Mouse (Mus musculus): ENCODE data around the gene Mrpl33. TPM values are rescaled to one million over a fixed set of nuclear protein-coding genes. Genes with fewer than 3 reads are reported as not detected.

The Mrpl33 gene
- total and polyA plus RNA-seq, 3 experiments, result 5.0 to 172 (median 102) TPM

- no peak for TF ChIP-seq CTCF (IDR thresholded peaks at IDR 0.05; ENCODE audit: low read depth, low read length)
- no peak for TF ChIP-seq POLR2AphosphoS5 (IDR thresholded peaks at IDR 0.05; ENCODE audit: insufficient replicate concordance, low read depth, low read length)
- TF ChIP-seq GATA1 (IDR thresholded peaks at IDR 0.05; ENCODE audit: borderline replicate concordance, low read length), result no peak
- TF ChIP-seq TAL1 (conservative IDR thresholded peaks at IDR 0.05; ENCODE audit: low read depth, low read length), result no peak
- TF ChIP-seq GATA2 (IDR thresholded peaks at IDR 0.05; ENCODE audit: borderline replicate concordance, low read depth, low read length), result no peak
- ATAC-seq (ENCODE audit: extremely low read depth, insufficient number of reproducible peaks, low FRiP score, poor library complexity, severe bottlenecking) (no peak), DNase-seq (ENCODE audit: low spot score) (no peak)
- H3K27me3 ChIP-seq (ENCODE audit: insufficient read depth, low read length), result peaks cover 13% of the 10 kb centered on the region
- no peaks in the 10 kb centered on the region for H3K4me1 ChIP-seq (ENCODE audit: insufficient read depth, low read depth, low read length)
- peaks cover 6% of the 10 kb centered on the region; the same call in 1 of the 2 replicates for H3K9me3 ChIP-seq (replicated peaks)
- H3K4me3 ChIP-seq (ENCODE audit: low read depth, low read length), result no peak overlapping the region
- H3K36me3 ChIP-seq (replicated peaks), result no peaks in the 10 kb centered on the region
Observed at GRCm38 (mm10) chr5:31589711-31590319, 6.9 kb upstream of the Mrpl33 start.

GRCm38 (mm10) chr5:31591122-31591521 is 5.6 kb upstream of the Mrpl33 start:
- no peak for DNase-seq (ENCODE audit: low spot score)
- Histone ChIP-seq H3K4me3 (ENCODE audit: low read depth, low read length) (no peak overlapping the region), H3K9me3 (replicated peaks) (peaks cover 6% of the 10 kb centered on the region; the same call in 1 of the 2 replicates), H3K27me3 (ENCODE audit: insufficient read depth, low read length) (peaks cover 13% of the 10 kb centered on the region), H3K4me1 (ENCODE audit: insufficient read depth, low read depth, low read length) (peaks cover 7% of the 10 kb centered on the region), H3K36me3 (replicated peaks) (peaks cover 3% of the 10 kb centered on the region)
- no peak for ATAC-seq (ENCODE audit: extremely low read depth, insufficient number of reproducible peaks, low FRiP score, poor library complexity, severe bottlenecking)
- TF ChIP-seq TAL1 (conservative IDR thresholded peaks at IDR 0.05; ENCODE audit: low read depth, low read length) (no peak), CTCF (IDR thresholded peaks at IDR 0.05; ENCODE audit: low read depth, low read length) (no peak), GATA1 (IDR thresholded peaks at IDR 0.05; ENCODE audit: borderline replicate concordance, low read length) (no peak), GATA2 (IDR thresholded peaks at IDR 0.05; ENCODE audit: borderline replicate concordance, low read depth, low read length) (no peak), POLR2AphosphoS5 (IDR thresholded peaks at IDR 0.05; ENCODE audit: insufficient replicate concordance, low read depth, low read length) (no peak)

DNA sequence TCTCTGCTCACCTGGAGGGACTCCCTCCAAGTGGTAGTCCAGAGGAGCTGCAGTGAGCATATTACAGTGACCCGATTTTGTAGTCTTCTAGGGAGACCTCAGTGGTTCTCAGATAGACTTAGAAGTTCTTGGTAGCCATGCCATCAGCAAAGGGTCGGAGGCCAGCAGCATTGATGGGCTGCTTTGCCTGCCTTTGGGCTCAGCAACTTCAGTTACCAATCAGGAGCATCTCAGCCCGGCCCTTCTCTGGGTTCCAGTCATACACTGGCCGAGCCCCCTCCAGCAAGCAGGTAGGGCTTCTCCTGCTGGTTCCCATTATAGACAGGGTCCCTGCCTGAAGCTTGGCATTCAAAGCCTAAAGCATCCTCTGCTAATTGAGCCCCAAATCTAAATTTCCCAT is 867 bp upstream of the Mrpl33 start:
- ATAC-seq (ENCODE audit: extremely low read depth, insufficient number of reproducible peaks, low FRiP score, poor library complexity, severe bottlenecking) (no peak), DNase-seq (ENCODE audit: low spot score) (no peak)
- peaks cover 17% of the 10 kb centered on the region for H3K36me3 ChIP-seq (replicated peaks)
- H3K4me1 ChIP-seq (ENCODE audit: insufficient read depth, low read depth, low read length), result peaks cover 29% of the 10 kb centered on the region
- no peaks in the 10 kb centered on the region for H3K9me3 ChIP-seq (replicated peaks)
- TF ChIP-seq POLR2AphosphoS5 (IDR thresholded peaks at IDR 0.05; ENCODE audit: insufficient replicate concordance, low read depth, low read length), result no peak
- peak overlapping the region; percentile 69; the same call in 1 of the 2 replicates for H3K4me3 ChIP-seq (ENCODE audit: low read depth, low read length)
- H3K27me3 ChIP-seq (ENCODE audit: insufficient read depth, low read length), result no peaks in the 10 kb centered on the region; the same call in 1 of the 2 replicates

- ATAC-seq (ENCODE audit: extremely low read depth, insufficient number of reproducible peaks, low FRiP score, poor library complexity, severe bottlenecking) (no peak), DNase-seq (ENCODE audit: low spot score) (no peak)
- Histone ChIP-seq H3K4me1 (ENCODE audit: insufficient read depth, low read depth, low read length) (peaks cover 43% of the 10 kb centered on the region), H3K27me3 (ENCODE audit: insufficient read depth, low read length) (no peaks in the 10 kb centered on the region; the same call in 1 of the 2 replicates), H3K4me3 (ENCODE audit: low read depth, low read length) (peak overlapping the region; percentile 69; the same call in 1 of the 2 replicates), H3K9me3 (replicated peaks) (no peaks in the 10 kb centered on the region), H3K36me3 (replicated peaks) (peaks cover 20% of the 10 kb centered on the region)
- TF ChIP-seq GATA2 (IDR thresholded peaks at IDR 0.05; ENCODE audit: borderline replicate concordance, low read depth, low read length) (no peak), CTCF (IDR thresholded peaks at IDR 0.05; ENCODE audit: low read depth, low read length) (no peak), POLR2AphosphoS5 (IDR thresholded peaks at IDR 0.05; ENCODE audit: insufficient replicate concordance, low read depth, low read length) (no peak)
Observed at GRCm38 (mm10) chr5:31597430-31597944, 752 bp downstream of the Mrpl33 start.

DNA sequence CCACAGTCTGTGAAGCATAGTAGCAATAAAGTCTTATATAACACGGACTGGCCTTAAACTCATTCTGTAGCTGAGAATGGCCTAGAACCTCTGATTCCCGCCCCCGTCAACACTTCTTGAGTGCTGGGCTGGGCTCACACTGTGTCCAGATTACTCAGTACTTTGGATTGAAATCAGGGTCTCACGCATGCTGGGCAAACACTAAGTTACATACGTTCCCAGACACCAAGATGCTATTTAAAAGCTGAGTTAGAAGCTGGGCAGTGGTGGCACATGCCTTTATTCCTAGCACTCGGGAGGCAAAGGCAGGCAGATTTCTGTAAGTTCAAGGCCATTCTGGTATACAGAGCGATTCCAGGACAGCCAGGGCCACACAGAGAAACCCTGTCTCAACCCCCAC is 1.4 kb downstream of the Mrpl33 start:
- no peaks in the 10 kb centered on the region for H3K9me3 ChIP-seq (replicated peaks)
- ATAC-seq (ENCODE audit: extremely low read depth, insufficient number of reproducible peaks, low FRiP score, poor library complexity, severe bottlenecking) (no peak), DNase-seq (ENCODE audit: low spot score) (no peak)
- H3K27me3 ChIP-seq (ENCODE audit: insufficient read depth, low read length), result no peaks in the 10 kb centered on the region; the same call in 1 of the 2 replicates
- no peak for TF ChIP-seq GATA2 (IDR thresholded peaks at IDR 0.05; ENCODE audit: borderline replicate concordance, low read depth, low read length)
- TF ChIP-seq CTCF (IDR thresholded peaks at IDR 0.05; ENCODE audit: low read depth, low read length), result no peak
- no peak for TF ChIP-seq POLR2AphosphoS5 (IDR thresholded peaks at IDR 0.05; ENCODE audit: insufficient replicate concordance, low read depth, low read length)
- TF ChIP-seq TAL1 (conservative IDR thresholded peaks at IDR 0.05; ENCODE audit: low read depth, low read length), result no peak
- TF ChIP-seq GATA1 (IDR thresholded peaks at IDR 0.05; ENCODE audit: borderline replicate concordance, low read length), result no peak
- H3K36me3 ChIP-seq (replicated peaks), result peaks cover 20% of the 10 kb centered on the region
- H3K4me3 ChIP-seq (ENCODE audit: low read depth, low read length), result no peak overlapping the region
- peaks cover 47% of the 10 kb centered on the region for H3K4me1 ChIP-seq (ENCODE audit: insufficient read depth, low read depth, low read length)

DNA sequence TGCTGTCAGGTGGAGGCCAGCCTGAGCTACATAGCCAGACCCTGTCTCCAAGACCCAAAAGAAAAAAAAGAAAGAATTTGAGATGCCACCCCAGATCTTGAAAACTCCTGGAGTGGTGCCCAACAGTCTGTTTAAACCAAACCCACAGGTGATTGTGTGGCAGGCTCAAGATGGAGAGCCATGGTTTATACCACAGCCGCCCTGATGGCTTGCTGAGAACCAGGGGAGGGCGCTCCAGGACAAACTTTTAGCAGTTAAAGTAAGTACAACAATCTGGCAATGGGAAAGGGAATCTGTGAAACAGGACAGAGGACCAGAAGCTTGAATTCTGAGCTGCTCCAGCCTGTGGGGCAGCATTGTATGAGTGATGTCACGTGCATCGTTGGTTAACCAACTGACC is 1.8 kb downstream of the Mrpl33 start:
- Histone ChIP-seq H3K4me3 (ENCODE audit: low read depth, low read length) (no peak overlapping the region), H3K4me1 (ENCODE audit: insufficient read depth, low read depth, low read length) (peaks cover 47% of the 10 kb centered on the region), H3K36me3 (replicated peaks) (peaks cover 20% of the 10 kb centered on the region), H3K9me3 (replicated peaks) (no peaks in the 10 kb centered on the region), H3K27me3 (ENCODE audit: insufficient read depth, low read length) (no peaks in the 10 kb centered on the region; the same call in 1 of the 2 replicates)
- ATAC-seq (ENCODE audit: extremely low read depth, insufficient number of reproducible peaks, low FRiP score, poor library complexity, severe bottlenecking), result no peak
- DNase-seq (ENCODE audit: low spot score), result no peak
- TF ChIP-seq GATA2 (IDR thresholded peaks at IDR 0.05; ENCODE audit: borderline replicate concordance, low read depth, low read length) (no peak), CTCF (IDR thresholded peaks at IDR 0.05; ENCODE audit: low read depth, low read length) (no peak), TAL1 (conservative IDR thresholded peaks at IDR 0.05; ENCODE audit: low read depth, low read length) (no peak), GATA1 (IDR thresholded peaks at IDR 0.05; ENCODE audit: borderline replicate concordance, low read length) (no peak), POLR2AphosphoS5 (IDR thresholded peaks at IDR 0.05; ENCODE audit: insufficient replicate concordance, low read depth, low read length) (no peak)
